Comparison of ENCODE assay signal across 16 mouse cellular contexts in the genomic region with DNA sequence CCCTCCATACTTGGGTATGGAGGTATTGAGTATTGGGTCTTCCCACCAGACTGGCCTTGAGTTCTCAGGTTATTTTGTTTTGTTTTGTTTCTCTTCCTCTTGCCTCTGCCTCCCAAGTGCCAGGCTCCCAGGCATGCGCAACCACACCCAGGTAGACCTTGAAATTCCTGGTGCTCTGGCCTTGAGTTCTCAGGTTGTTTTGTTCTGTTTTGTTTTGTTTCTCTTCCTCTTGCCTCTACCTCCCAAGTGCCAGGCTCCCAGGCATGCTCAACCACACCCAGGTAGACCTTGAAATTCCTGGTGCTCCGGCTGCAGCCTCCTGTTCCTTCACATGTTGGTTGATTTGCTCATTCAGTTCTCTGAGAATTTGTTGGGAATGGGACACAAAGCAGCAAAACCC. TPM values are rescaled to one million over a fixed set of nuclear protein-coding genes. Genes with fewer than 3 reads are reported as not detected.
"Had no signal": no experiment of that assay in that cellular context is flagged by ENCODE, and none has a peak within 500 bp of the region (broad histone marks: within the 10 kb centered on the region; RNA-seq: fewer than 3 reads in every experiment).

No protein-coding gene starts in this region.

- H3K27ac ChIP-seq: neural tube, embryonic 15.5 days; stomach, embryonic 15.5 days; stomach, postnatal 0 days had no signal

- DNase-seq: retina, postnatal 1 day; right cerebral cortex, adult 18-20 months; right cerebral cortex, postnatal 14 days; right cerebral cortex, postnatal 25 days; right cerebral cortex, postnatal 4 days; spleen, adult 18-20 months; thymus, adult 18-20 months; thymus, adult 2 months; thymus, postnatal 14 days; thymus, postnatal 25 days; thymus, postnatal 36 days; thymus, postnatal 4 days had no signal

- H3K4me3 ChIP-seq: neural tube, embryonic 15.5 days; stomach, embryonic 15.5 days had no signal

- H3K9me3 ChIP-seq: neural tube, embryonic 15.5 days; stomach, embryonic 15.5 days had no signal

- H3K4me1 ChIP-seq: neural tube, embryonic 15.5 days; stomach, embryonic 15.5 days had no signal

- H3K27me3 ChIP-seq: stomach, embryonic 15.5 days had no signal

- H3K9ac ChIP-seq: neural tube, embryonic 15.5 days; stomach, embryonic 15.5 days had no signal

- H3K36me3 ChIP-seq: neural tube, embryonic 15.5 days; stomach, embryonic 15.5 days had no signal

RNA-seq across cellular contexts. Expression of gene Pemt, which starts 13.7 kb away (rescaled TPM):
- total RNA-seq: neutrophil, adult 5-6 weeks had no signal
